Mouse (Mus musculus) layer of hippocampus, adult 11-12 months (tissue): ENCODE measurements around the gene Kcnh6.
A peak's percentile ranks its signal among the peaks of the same experiment; 100 is the strongest.

Source experiments
- DNase-seq: peaks from one replicate; pipeline ENCODE4 v3.0.0; 2022; ENCODE audit warnings: low spot score

The Kcnh6 gene

GRCm38 (mm10) chr11:106007821-106008220 is at the start of gene Kcnh6:
Kcnh6 (plus strand) TSS chr11:106008124.
- DNase-seq = no peak

DNA sequence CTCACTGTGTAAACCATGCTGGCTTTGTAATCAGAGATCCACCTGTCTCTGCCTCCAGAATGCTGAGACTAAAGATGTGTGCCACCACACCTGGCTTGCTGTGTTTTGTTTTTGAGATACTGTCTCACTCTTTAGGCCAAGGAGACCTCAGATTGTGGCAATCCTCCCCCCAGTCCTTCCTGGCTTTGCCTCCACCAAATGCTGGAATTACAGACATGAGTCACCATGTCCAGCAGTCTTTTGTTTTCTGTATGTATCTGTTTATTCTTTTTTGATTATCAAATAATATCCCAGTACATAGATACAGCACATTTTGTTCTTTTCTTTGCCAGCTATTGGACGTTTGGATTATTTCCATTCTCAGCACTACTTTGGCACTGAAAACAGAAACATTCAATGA is 49.4 kb upstream of the Kcnh6 start:
- no peak for DNase-seq

- peak; percentile 39 for DNase-seq
Measured at GRCm38 (mm10) chr11:105959355-105959754, 48.6 kb upstream of the Kcnh6 start.

GRCm38 (mm10) chr11:105964691-105965090 is 43.2 kb upstream of the Kcnh6 start:
- DNase-seq = no peak

- DNase-seq = no peak
Measured at GRCm38 (mm10) chr11:105966288-105966687, 41.6 kb upstream of the Kcnh6 start.

DNA sequence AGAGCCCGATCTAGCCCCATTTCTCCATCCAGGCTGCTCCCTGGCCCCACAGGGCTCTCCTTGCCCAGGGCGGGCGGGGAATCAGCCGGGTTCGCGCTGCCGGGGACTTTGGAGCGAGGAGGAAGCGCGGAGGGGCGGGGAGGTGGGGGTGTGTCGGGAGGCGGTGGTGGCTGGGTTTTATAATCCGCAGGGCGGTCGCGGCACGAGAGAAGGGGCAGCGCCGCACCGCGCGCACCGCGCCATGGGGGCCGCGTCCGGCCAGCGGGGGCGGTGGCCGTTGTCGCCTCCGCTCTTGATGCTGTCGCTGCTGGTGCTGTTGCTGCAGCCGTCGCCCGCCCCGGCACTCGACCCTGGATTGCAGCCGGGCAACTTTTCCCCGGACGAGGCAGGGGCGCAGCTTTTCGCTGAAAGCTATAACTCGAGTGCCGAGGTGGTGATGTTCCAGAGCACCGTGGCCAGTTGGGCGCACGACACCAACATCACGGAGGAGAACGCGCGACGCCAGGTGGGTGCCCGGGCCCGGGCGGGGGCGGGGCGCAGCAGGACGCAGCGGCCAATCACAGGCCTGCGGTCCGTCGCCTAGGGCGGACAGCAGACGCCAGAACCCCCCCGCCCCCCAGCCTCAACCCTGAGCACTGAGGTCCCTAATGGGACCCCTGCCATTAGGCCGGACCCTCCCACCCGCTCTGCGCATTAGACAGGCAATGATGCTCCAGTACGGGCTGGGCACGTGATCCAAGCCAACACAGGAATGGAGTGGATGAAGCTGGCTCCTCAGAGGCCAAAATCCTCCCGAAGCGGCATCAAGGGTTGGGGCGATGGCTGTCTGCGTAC is 40.0 kb upstream of the Kcnh6 start, which contains the start of gene Ace:
Gene Ace (plus strand): TSS at position 205 of the 834 bp plus-strand sequence.
- DNase-seq = no peak

DNA sequence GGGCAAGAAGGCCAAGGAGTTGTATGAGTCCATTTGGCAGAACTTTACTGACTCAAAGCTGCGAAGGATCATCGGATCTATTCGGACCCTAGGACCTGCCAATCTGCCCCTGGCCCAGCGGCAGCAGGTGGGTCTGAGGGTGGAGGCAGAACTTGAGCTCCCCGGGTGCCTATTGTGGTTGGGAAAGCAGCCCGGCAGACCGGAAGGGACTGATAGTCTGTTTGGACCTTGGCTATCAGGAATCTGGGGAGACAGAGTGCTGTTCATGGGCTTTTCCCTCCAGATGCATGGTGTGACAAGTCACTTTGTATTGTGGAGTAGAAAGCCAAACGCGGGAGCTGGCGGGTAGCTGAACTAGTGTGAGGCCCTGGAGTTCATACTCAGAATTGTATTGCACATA is 39.0 kb upstream of the Kcnh6 start:
- DNase-seq = no peak

DNA sequence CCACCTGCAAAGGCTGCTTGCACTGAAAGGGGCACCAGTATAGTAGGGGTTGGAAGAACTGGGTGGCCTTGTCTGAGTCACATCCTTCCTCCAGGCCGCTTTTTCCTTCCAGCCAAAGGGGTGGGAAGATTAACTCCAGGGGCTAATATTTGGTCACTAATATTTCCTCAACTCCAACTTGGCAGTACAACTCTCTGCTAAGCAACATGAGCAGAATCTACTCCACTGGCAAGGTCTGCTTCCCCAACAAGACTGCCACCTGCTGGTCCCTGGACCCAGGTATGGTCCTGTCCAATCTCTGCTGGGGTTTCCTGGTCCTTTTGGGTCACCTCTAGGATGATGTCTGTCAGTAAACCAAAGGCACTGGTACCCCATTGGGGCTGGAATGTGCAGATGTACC is 38.4 kb upstream of the Kcnh6 start:
- DNase-seq = no peak

- DNase-seq = no peak
Measured at GRCm38 (mm10) chr11:105974593-105974992, 33.3 kb upstream of the Kcnh6 start.

GRCm38 (mm10) chr11:105975050-105975449 is 32.9 kb upstream of the Kcnh6 start:
- DNase-seq = no peak

DNA sequence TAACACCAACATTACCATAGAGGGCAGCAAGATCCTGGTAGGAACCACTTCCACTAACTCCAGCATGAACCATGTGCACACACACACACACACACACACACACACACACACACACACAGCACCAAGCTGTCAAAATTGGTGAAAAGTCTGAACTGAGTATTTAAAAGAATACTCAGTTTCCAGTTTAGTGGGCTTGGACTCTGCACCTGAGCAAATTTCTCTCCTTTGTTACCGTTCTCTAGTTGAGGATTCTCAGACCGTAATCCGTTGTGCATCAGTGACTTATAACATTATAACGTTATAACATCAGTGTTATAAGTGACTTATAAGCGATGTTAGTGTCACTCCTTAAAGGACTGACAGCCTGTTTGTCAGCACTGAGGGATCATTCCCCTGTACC is 32.3 kb upstream of the Kcnh6 start:
- DNase-seq = no peak

DNA sequence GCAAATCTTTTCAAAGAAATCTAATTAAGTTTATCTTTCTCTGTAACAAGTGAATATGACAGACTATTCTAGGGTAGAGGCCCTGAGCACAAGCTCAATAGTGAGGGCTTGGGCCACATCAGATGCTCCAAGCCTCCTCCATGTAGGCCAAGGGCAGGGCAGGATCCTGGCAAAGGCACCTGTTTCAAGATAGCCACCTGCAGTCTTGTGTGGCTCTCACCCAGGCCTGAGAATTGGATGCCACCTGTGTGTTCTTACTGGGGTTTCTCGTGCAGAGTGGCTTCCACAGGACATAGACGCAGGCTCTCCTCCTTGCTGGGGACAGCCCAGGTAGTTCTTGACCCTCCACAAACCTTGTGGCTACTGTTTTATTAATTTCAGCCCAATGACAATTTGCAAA is 29.7 kb upstream of the Kcnh6 start:
- no peak for DNase-seq

DNA sequence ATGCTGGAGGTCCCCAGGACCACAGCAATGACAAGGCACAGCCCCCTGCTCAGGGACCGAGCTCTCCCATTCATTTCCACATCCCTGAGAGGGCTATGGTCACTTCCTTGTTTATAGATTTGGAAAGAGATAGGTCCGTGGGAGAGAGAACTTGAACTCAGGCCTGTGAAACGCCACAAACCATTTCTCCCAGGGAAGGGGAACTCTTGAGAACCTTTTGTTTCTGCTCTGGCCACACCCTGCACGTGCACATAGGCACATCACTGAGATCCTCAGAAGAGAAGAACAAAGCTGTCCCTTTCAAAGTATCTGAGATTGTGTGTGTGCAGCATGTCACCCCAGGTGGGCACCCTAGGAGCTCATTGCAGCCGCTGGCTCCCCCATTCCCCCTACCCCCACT is 29.3 kb upstream of the Kcnh6 start:
- no peak for DNase-seq

GRCm38 (mm10) chr11:105984452-105984851 is 23.5 kb upstream of the Kcnh6 start:
- DNase-seq = no peak

DNA sequence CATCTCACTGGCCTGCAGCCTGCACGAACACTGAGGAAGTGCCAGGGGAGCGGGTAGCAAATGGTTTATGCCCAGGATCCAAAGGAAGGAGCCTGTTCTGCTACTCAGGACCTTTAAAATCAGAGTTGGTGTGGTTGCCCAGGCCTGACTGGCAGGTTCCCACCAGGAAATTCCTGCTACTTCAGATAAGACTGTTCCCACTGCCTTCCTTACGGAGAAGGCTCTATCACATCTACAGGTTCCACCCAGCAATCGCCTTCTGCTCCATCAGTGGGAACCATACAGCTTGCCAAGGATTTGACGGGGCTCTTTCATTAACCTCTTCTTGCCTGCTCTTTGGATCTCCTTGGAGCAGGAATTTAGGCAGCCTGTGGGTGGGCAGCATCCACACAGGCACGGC is 20.5 kb upstream of the Kcnh6 start:
- no peak for DNase-seq

DNA sequence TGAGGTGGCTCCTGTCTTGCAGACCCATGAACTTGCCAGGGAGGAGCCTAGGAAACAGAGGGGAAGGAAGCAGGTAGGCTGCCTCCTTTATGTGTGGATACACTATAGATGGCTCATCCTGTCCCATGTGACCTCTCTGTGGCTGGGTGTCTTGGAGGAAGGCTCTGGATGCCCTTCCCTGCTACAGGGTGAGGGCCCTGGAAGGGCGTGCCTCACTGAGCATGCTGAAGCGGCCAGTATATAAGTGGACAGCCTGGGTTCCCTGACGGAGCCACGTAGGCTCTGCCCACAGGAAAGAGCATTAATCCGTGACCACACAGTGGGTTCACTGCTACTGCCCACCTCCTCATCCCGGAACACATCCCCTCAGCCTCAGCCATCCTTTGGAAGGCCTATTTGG is 18.5 kb upstream of the Kcnh6 start:
- no peak for DNase-seq

- no peak for DNase-seq
Measured at GRCm38 (mm10) chr11:105990231-105990630, 17.7 kb upstream of the Kcnh6 start.

GRCm38 (mm10) chr11:105994375-105994774 is 13.5 kb upstream of the Kcnh6 start, which contains the start of gene Ace3:
Ace3 (plus strand) TSS chr11:105994675.
- no peak for DNase-seq

DNA sequence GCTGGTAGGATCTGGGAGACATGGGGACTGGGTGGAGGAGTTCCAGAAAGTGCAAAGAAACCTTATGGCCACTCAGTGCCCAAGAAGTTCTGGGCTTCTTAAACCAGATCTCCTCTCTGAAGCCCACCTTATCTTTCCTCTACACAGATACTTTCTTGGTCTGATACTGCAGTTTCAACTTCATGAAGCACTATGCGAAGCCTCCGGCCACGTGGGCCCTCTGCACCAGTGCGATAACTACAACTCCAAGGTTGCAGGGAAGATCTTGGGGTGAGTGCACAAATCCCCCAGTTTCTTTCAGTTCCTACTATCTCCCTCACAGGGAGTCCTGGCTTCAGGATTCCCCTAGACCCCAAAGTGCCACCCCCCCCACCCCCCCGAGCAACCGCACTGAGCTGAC is 7.9 kb upstream of the Kcnh6 start:
- no peak for DNase-seq

- DNase-seq = peak; percentile 41
Measured at GRCm38 (mm10) chr11:106001718-106002117, 6.2 kb upstream of the Kcnh6 start.

GRCm38 (mm10) chr11:106004576-106004975 is 3.3 kb upstream of the Kcnh6 start:
- no peak for DNase-seq

DNA sequence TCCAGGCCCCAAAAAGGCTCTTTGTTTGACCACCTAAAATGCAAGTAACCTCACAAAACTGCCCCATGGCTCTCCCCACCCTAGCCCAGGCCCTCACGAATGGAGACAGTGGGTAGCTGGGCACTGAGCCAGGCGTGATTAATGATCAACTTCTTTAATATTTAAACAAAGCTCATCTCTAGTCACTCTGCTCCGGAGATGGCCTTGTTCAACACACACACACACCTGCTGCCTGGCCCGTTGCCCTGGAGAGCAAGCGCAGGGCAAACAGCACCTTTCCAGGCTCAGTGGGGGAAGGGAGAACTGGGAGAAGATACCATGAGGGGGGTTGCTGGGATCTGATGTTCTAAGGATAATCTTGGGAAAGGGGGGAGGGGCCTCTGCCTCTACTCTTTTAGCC is 2.0 kb upstream of the Kcnh6 start:
- DNase-seq = no peak

- no peak for DNase-seq
Measured at GRCm38 (mm10) chr11:106012711-106013110, 4.8 kb downstream of the Kcnh6 start.
